In the genomic region with DNA sequence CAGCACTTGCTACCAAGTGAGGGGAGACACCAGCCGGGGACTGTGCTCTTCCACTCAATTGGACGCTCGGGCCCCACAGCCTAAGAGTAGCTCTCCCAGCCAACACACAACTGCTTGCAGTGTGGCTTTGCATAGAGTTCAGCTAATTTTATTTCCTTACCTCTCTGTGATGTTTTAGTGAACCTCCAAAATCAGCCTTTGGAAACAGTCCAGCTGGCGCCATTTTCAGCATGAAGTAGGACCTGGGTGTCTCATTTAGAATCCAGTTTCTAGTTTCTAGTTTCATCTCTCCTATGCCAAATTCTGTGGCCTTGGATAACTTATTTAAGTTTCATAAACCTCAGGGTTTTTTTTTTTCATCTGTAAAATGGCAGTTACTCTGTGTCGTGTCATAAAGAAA, we compare ENCODE assay signal across 30 mouse cellular contexts.
DNase-seq lines count a peak whose midpoint lies in the region; ATAC-seq and TF ChIP-seq lines count a peak whose summit lies in the region.
"Had no signal": no experiment of that assay in that cellular context is flagged by ENCODE, and none has a peak within 500 bp of the region (broad histone marks: within the 10 kb centered on the region; RNA-seq: fewer than 3 reads in every experiment).

No protein-coding gene starts in this region.

- H3K4me3 ChIP-seq in limb, embryonic 14.5 days (replicated peaks; ENCODE audit: low read length), result no peak overlapping the region
- no peak overlapping the region for H3K4me3 ChIP-seq in limb, embryonic 10.5 days
- H3K4me3 ChIP-seq in forebrain, embryonic 10.5 days, result no peak overlapping the region
- H3K4me3 ChIP-seq: embryonic facial prominence, embryonic 13.5 days; heart, embryonic 10.5 days; limb, embryonic 13.5 days; myocyte; neural tube, embryonic 13.5 days; stomach, embryonic 15.5 days had no signal

- H3K27me3 ChIP-seq in limb, embryonic 14.5 days (ENCODE audit: control insufficient read depth, insufficient read depth, low read length), result no peaks in the 10 kb centered on the region
- no peaks in the 10 kb centered on the region for H3K27me3 ChIP-seq in limb, embryonic 10.5 days (ENCODE audit: low read depth, poor library complexity, severe bottlenecking)
- no peaks in the 10 kb centered on the region for H3K27me3 ChIP-seq in forebrain, embryonic 10.5 days (ENCODE audit: poor library complexity, severe bottlenecking)
- H3K27me3 ChIP-seq: CH12.LX; embryonic facial prominence, embryonic 13.5 days; limb, embryonic 13.5 days; neural tube, embryonic 13.5 days; Patski; stomach, embryonic 15.5 days had no signal

- no peak overlapping the region for H3K27ac ChIP-seq in limb, embryonic 14.5 days (replicated peaks; ENCODE audit: low read depth, low read length)
- H3K27ac ChIP-seq in limb, embryonic 10.5 days, result no peak overlapping the region
- H3K27ac ChIP-seq in forebrain, embryonic 10.5 days, result no peak overlapping the region
- H3K27ac ChIP-seq: embryonic facial prominence, embryonic 13.5 days; heart, embryonic 10.5 days; hindbrain, embryonic 14.5 days; limb, embryonic 13.5 days; liver, embryonic 14.5 days; neural tube, embryonic 13.5 days; stomach, embryonic 15.5 days had no signal

- no peak overlapping the region for H3K9ac ChIP-seq in limb, embryonic 14.5 days (ENCODE audit: low read depth, low read length, severe bottlenecking)
- H3K9ac ChIP-seq: embryonic facial prominence, embryonic 13.5 days; hindbrain, embryonic 14.5 days; limb, embryonic 13.5 days; liver, embryonic 14.5 days; lung, embryonic 14.5 days; neural tube, embryonic 13.5 days; stomach, embryonic 15.5 days had no signal

- no peak overlapping the region for H3K4me2 ChIP-seq in limb, embryonic 14.5 days (replicated peaks; ENCODE audit: low read depth, low read length, severe bottlenecking)
- H3K4me2 ChIP-seq: embryonic facial prominence, embryonic 13.5 days; hindbrain, embryonic 14.5 days; limb, embryonic 13.5 days; lung, embryonic 14.5 days; neural tube, embryonic 13.5 days; stomach, embryonic 15.5 days had no signal

- peak; percentile 19; the same call in 1 of the 2 replicates for ATAC-seq in limb, embryonic 14.5 days (ENCODE audit: low FRiP score, low read depth)
- no peak for ATAC-seq in frontal cortex, adult (ENCODE audit: low TSS enrichment)
- ATAC-seq: forebrain, embryonic 14.5 days; midbrain, embryonic 16.5 days; Patski had no signal

- H3K4me1 ChIP-seq in limb, embryonic 14.5 days (ENCODE audit: control insufficient read depth, insufficient read depth, low read length), result peaks cover 8% of the 10 kb centered on the region; the same call in 1 of the 2 replicates
- no peaks in the 10 kb centered on the region for H3K4me1 ChIP-seq in limb, embryonic 10.5 days
- H3K4me1 ChIP-seq in forebrain, embryonic 10.5 days, result no peaks in the 10 kb centered on the region
- H3K4me1 ChIP-seq: heart, embryonic 10.5 days; neural tube, embryonic 13.5 days; stomach, embryonic 15.5 days had no signal

- no peak for TF ChIP-seq POLR2A in limb, embryonic 14.5 days (IDR thresholded peaks at IDR 0.05; ENCODE audit: borderline replicate concordance, extremely low read depth, insufficient read depth, insufficient read length)

- WGBS in limb, embryonic 14.5 days, result 59% methylated on average over 5 of the region's 5 CpGs
- WGBS in limb, embryonic 10.5 days, result 95% methylated on average over 5 of the region's 5 CpGs
- 94% methylated on average over 5 of the region's 5 CpGs for WGBS in forebrain, embryonic 10.5 days

- no peaks in the 10 kb centered on the region for H3K36me3 ChIP-seq in limb, embryonic 14.5 days (ENCODE audit: control insufficient read depth, insufficient read depth, low read length)
- no peaks in the 10 kb centered on the region for H3K36me3 ChIP-seq in limb, embryonic 10.5 days
- H3K36me3 ChIP-seq in forebrain, embryonic 10.5 days (replicated peaks), result no peaks in the 10 kb centered on the region
- H3K36me3 ChIP-seq: embryonic facial prominence, embryonic 13.5 days; G1E; heart, embryonic 10.5 days; limb, embryonic 13.5 days; neural tube, embryonic 13.5 days; stomach, embryonic 15.5 days had no signal

- no peaks in the 10 kb centered on the region for H3K9me3 ChIP-seq in limb, embryonic 14.5 days (ENCODE audit: control insufficient read depth, low read length)
- H3K9me3 ChIP-seq in limb, embryonic 10.5 days (replicated peaks), result no peaks in the 10 kb centered on the region
- no peaks in the 10 kb centered on the region for H3K9me3 ChIP-seq in forebrain, embryonic 10.5 days
- H3K9me3 ChIP-seq: embryonic facial prominence, embryonic 13.5 days; G1E; heart, embryonic 10.5 days; limb, embryonic 13.5 days; neural tube, embryonic 13.5 days; stomach, embryonic 15.5 days had no signal

- DNase-seq in cerebellum, postnatal 10 days, result peak; percentile 32 to 36
- no peak for DNase-seq in cerebellum, postnatal 4 days (ENCODE audit: low spot score in 2 of 2)
- peak; percentile 75 for DNase-seq in limb, embryonic 14.5 days (ENCODE audit: low spot score)
- DNase-seq in limb, embryonic 10.5 days (ENCODE audit: low spot score), result no peak
- peak; percentile 3 to 20 for DNase-seq in gastrocnemius, adult 8-10 months (ENCODE audit: low spot score in 2 of 2)
- DNase-seq in forebrain, embryonic 10.5 days (ENCODE audit: extremely low spot score, low spot score), result no peak
- DNase-seq: adrenal gland, adult 2 months; B cell, adult 2 months; heart, postnatal 4 days; kidney, adult 2 months; kidney, postnatal 10 days; lung, embryonic 14.5 days; lung, postnatal 4 days; retina, postnatal 1 day; right cerebral cortex, postnatal 4 days; thymus, postnatal 25 days had no signal

Comparison
In these comparisons a context has a peak if more than half of its experiments do, and no peak if none do; other contexts are left out.
1. DNase-seq: peak in cerebellum, postnatal 10 days (2 of 2), limb, embryonic 14.5 days (single experiment) and gastrocnemius, adult 8-10 months (2 of 2); none in cerebellum, postnatal 4 days (0 of 2), limb, embryonic 10.5 days (single experiment) and forebrain, embryonic 10.5 days (single experiment).